ENCODE assay signal across 12 mouse cellular contexts in the genomic region with DNA sequence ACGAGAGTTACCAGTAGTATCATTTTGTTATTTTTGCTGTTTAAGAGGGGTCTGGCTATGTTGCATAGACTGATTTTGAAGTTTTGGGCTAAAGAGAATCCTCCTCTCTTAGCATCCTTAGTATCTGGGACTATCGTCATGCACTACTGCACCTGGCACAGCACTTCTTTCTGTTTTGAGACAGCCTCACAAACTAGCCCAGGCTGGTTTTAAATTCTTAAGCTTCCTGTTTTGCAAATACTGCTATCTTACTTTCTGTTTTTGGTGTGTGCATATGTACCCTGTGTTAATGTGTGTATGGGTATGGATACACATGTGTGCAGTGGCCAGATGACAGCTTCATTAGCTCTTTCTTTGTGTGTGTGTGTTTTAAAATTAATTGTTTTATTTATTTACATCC.
"Had no signal": no experiment of that assay in that cellular context is flagged by ENCODE, and none has a peak within 500 bp of the region (broad histone marks: within the 10 kb centered on the region; RNA-seq: fewer than 3 reads in every experiment).

No protein-coding gene starts in this region.

- H3K27ac ChIP-seq: left cerebral cortex, adult 2 months; limb, embryonic 12.5 days; liver, embryonic 13.5 days; neural tube, embryonic 12.5 days had no signal

- H3K4me1 ChIP-seq: limb, embryonic 12.5 days; neural tube, embryonic 12.5 days had no signal

- ATAC-seq: liver, postnatal 0 days had no signal

- H3K4me3 ChIP-seq: left cerebral cortex, adult 2 months; limb, embryonic 12.5 days; liver, embryonic 13.5 days; neural tube, embryonic 12.5 days had no signal

- H3K4me2 ChIP-seq: limb, embryonic 12.5 days; liver, embryonic 13.5 days; neural tube, embryonic 12.5 days had no signal

- H3K27me3 ChIP-seq: limb, embryonic 12.5 days; liver, embryonic 13.5 days; neural tube, embryonic 12.5 days had no signal

- H3K9ac ChIP-seq: limb, embryonic 12.5 days; liver, embryonic 13.5 days; liver, postnatal 0 days; neural tube, embryonic 12.5 days had no signal

- H3K9me3 ChIP-seq: limb, embryonic 12.5 days; liver, embryonic 13.5 days; neural tube, embryonic 12.5 days had no signal

- DNase-seq: kidney, adult 2 months; kidney, postnatal 25 days; liver; liver, embryonic 13.5 days; liver, postnatal 0 days; midbrain, embryonic 14.5 days; retina, postnatal 1 day; thymus, adult 18-20 months; thymus, postnatal 14 days had no signal
